Mouse (Mus musculus) large intestine, adult 2 months (tissue): ENCODE results near the gene Mxd1. TPM values are rescaled to one million over a fixed set of nuclear protein-coding genes. Genes with fewer than 3 reads are reported as not detected.

ENCODE experiments used
- DNase-seq: peaks from one replicate; pipeline ENCODE4 v3.0.0-alpha.2; 2012; ENCODE audit warnings: low read depth, low spot score
- WGBS: fragments of 180-500 bp; shearing (Covaris S2); methylation state at CpG from one replicate; pipeline ENCODE4 v1.1.7; 2018; 5-methylcytosine and 5-hydroxymethylcytosine counted together
- polyA plus RNA-seq: library from polyadenylated mRNA; depleted of rRNA; stranded (reverse); fragments of >200 nt; gene quantifications from 2 replicates; pipeline ENCODE4 v1.2.3, GENCODE M21; 2012; rRNA removed

Gene Mxd1
- 123 and 224 TPM in 2 replicates for polyA plus RNA-seq

GRCm38 (mm10) chr6:86668580-86669239 is at the start of gene Mxd1:
Gene Mxd1, minus strand, starts transcription at chr6:86669161.
- no peak for DNase-seq
- 1% methylated on average over 73 of the region's 76 CpGs for WGBS

GRCm38 (mm10) chr6:86708072-86708774 is 39.3 kb upstream of the Mxd1 start:
- WGBS: 69% methylated on average over 4 of the region's 4 CpGs
- DNase-seq: no peak

GRCm38 (mm10) chr6:86702577-86702976 is 33.6 kb upstream of the Mxd1 start:
- DNase-seq: no peak
- 77% methylated on average over 9 of the region's 9 CpGs for WGBS

GRCm38 (mm10) chr6:86697903-86698302 is 28.9 kb upstream of the Mxd1 start:
- no peak for DNase-seq
- 42% methylated on average over 6 of the region's 6 CpGs for WGBS

- 83% methylated on average over 10 of the region's 10 CpGs for WGBS
- no peak for DNase-seq
Measured at GRCm38 (mm10) chr6:86696213-86696612, 27.3 kb upstream of the Mxd1 start.

- DNase-seq: peak; percentile 48
Measured at GRCm38 (mm10) chr6:86694465-86694864, 25.5 kb upstream of the Mxd1 start.

GRCm38 (mm10) chr6:86689671-86690070 is 20.7 kb upstream of the Mxd1 start:
- 87% methylated on average over 3 of the region's 3 CpGs for WGBS
- DNase-seq: no peak

GRCm38 (mm10) chr6:86686971-86687370 is 18.0 kb upstream of the Mxd1 start:
- DNase-seq: no peak
- 78% methylated on average over 1 of the region's 1 CpGs for WGBS

GRCm38 (mm10) chr6:86684655-86685011 is 15.7 kb upstream of the Mxd1 start:
- 35% methylated on average over 12 of the region's 12 CpGs for WGBS
- no peak for DNase-seq

GRCm38 (mm10) chr6:86683872-86684654 is 15.1 kb upstream of the Mxd1 start, which contains the start of gene Snrnp27:
Gene Snrnp27, minus strand, starts transcription at chr6:86684522.
- whole genome bisulfite sequencing: 1% methylated on average over 36 of the region's 36 CpGs

GRCm38 (mm10) chr6:86681289-86681688 is 12.3 kb upstream of the Mxd1 start:
- no peak for DNase-seq
- 81% methylated on average over 3 of the region's 3 CpGs for WGBS

More at GRCm38 (mm10) chr6:86683872-86684654, 15.1 kb upstream of the Mxd1 start, which contains the start of gene Snrnp27:
- DNase-seq: peak; percentile 83

GRCm38 (mm10) chr6:86678341-86678740 is 9.4 kb upstream of the Mxd1 start:
- 65% methylated on average over 6 of the region's 6 CpGs for WGBS
- no peak for DNase-seq

- DNase-seq: peak; percentile 68
- WGBS: 16% methylated on average over 2 of the region's 2 CpGs
Measured at GRCm38 (mm10) chr6:86670873-86671272, 1.9 kb upstream of the Mxd1 start.

- WGBS: 3% methylated on average over 36 of the region's 37 CpGs
- peak; percentile 97 for DNase-seq
Measured at GRCm38 (mm10) chr6:86669240-86669727, 323 bp upstream of the Mxd1 start.

- DNase-seq: no peak
- WGBS: 92% methylated on average over 10 of the region's 10 CpGs
Measured at GRCm38 (mm10) chr6:86667061-86667460, 1.9 kb downstream of the Mxd1 start.

GRCm38 (mm10) chr6:86665560-86666307 is 3.2 kb downstream of the Mxd1 start:
- DNase-seq: no peak
- 51% methylated on average over 17 of the region's 17 CpGs for WGBS

GRCm38 (mm10) chr6:86665076-86665475 is 3.9 kb downstream of the Mxd1 start:
- WGBS: 51% methylated on average over 5 of the region's 5 CpGs

GRCm38 (mm10) chr6:86660161-86660877 is 8.6 kb downstream of the Mxd1 start:
- no peak for DNase-seq
- 63% methylated on average over 9 of the region's 9 CpGs for WGBS

More at GRCm38 (mm10) chr6:86665076-86665475, 3.9 kb downstream of the Mxd1 start:
- DNase-seq: no peak

- 88% methylated on average over 3 of the region's 3 CpGs for WGBS
- no peak for DNase-seq
Measured at GRCm38 (mm10) chr6:86658501-86658900, 10.5 kb downstream of the Mxd1 start.
